Mouse (Mus musculus) embryonic fibroblast, embryonic 13.5 days (primary cell): ENCODE measurements around the gene Rbfox3.

Experiments used
- CTCF ChIP-seq: IDR thresholded peaks from 2 replicates; pipeline ENCODE4 v1.5.1; 2011; ENCODE audit warnings: mild to moderate bottlenecking, control low read depth, low read length, moderate library complexity, borderline replicate concordance; ENCODE audit not compliant: insufficient read depth
- POLR2A ChIP-seq: IDR thresholded peaks from 2 replicates; pipeline ENCODE4 v1.6.1; 2011; ENCODE audit warnings: low read depth, mild to moderate bottlenecking, control low read depth, low read length, moderate library complexity

GRCm38 (mm10) chr11:118768441-118768840 is 143.0 kb downstream of the Rbfox3 start:
- TF ChIP-seq CTCF = no peak
- TF ChIP-seq POLR2A = no peak
